Mouse (Mus musculus) brain, embryonic 14.5 days (tissue): ENCODE results near the gene Igf1r. TPM values are rescaled to one million over a fixed set of nuclear protein-coding genes. Genes with fewer than 3 reads are reported as not detected.

Experiments used
- DNase-seq: peaks from one replicate; pipeline ENCODE4 v3.0.0-alpha.2; 2011; ENCODE audit warnings: low read depth
- CTCF ChIP-seq: fragments of 200-500 bp; IDR thresholded peaks from 2 replicates; pipeline ENCODE4 v1.5.1; 2012; ENCODE audit warnings: inconsistent platforms, mild to moderate bottlenecking, moderate library complexity, borderline replicate concordance; ENCODE audit not compliant: insufficient read depth, insufficient read length; ENCODE audit errors: extremely low read depth
- POLR2A ChIP-seq: fragments of 200-500 bp; IDR thresholded peaks from 2 replicates; pipeline ENCODE4 v1.6.1; 2012; ENCODE audit warnings: mild to moderate bottlenecking, inconsistent platforms, borderline replicate concordance; ENCODE audit not compliant: poor library complexity, insufficient read depth, insufficient read length, severe bottlenecking; ENCODE audit errors: extremely low read depth
- polyA plus RNA-seq: library from polyadenylated mRNA; depleted of rRNA; stranded (reverse); fragments of >200 nt; gene quantifications from 2 replicates; pipeline ENCODE4 v1.2.3, GENCODE M21; 2012

Igf1r gene
- polyA plus RNA-seq, 1 experiment, result 40.6 TPM

DNA sequence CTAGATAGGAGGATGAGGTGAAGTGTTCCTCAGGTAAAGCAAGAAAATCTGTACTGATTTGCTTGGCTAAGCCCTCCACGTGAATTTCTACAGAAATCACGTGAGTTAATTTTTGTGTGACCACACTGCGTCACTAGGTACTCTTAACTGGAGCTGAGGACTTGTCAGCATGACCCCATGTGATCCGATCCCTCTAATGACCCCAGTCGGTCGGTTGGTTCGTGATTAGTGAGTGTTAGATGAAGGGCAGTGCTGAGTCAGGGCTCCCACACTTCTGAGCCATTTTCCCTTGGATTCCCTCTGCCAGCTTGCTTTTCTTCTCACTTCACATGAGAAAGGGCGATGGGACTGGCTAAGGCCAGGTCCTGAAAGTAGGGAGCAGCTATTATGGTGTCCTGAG lies 86.2 kb downstream of the Igf1r start:
- TF ChIP-seq CTCF (no peak), POLR2A (no peak)
- DNase-seq, result no peak

DNA sequence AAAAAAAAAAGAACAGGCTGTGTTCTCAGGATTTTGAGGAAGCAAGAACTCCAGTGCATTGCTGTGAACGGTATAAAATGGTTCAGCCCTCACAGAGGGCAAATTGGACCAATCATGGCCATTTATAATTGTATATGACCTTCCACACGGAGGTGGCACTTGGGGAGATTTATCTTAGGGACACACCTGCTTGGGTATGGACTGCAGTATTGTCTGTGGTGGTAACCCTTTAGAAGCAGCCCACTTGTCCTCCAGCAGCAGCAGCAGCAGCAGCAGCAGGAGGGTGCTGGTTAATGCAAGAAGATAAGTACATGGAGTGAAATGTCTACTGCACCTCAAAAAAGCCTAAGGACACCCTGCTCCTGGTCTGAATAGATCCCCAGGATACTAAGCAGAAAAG lies 86.9 kb downstream of the Igf1r start:
- TF ChIP-seq POLR2A (no peak), CTCF (no peak)

DNA sequence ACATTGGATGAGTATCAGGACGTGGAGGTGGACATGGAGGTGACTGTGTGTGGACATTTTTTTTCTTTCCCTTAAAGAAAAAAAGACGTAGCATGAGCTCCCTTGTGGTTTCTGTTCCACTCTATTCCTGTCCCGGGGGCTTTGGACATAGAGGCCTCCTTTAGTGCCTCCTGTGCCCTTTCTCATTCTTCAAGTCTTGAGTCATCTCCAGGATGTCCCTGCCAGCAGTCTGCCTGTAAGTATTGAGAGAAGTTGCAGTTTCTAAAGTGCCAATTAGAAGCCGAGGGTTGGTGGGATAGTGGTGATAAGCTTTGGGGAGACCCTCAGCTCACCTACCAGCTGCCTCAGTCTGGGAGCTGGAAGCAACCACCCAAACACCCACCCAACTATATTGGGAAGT lies 92.0 kb downstream of the Igf1r start:
- DNase-seq, result no peak
- TF ChIP-seq CTCF (no peak), POLR2A (no peak)

More for the DNA sequence above, 86.9 kb downstream of the Igf1r start:
- no peak for DNase-seq

DNA sequence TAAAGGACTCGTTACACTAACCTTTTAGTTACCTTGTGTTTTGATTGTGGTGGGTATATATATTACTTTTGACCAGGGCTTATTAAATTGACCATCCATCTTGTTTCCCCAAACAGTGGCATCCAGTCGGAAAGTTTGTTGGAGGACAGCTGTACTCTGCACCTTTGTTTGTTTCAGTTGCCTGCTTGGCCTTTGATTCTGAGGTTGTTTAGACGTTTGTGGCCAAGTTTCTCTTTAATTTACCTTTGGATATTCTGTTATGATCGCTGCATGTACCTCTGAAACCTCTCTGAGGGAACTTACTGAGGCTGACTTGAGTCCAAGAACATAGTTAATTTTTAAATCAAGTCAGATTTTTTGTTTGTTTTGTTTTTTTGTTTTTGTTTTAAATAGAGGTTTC lies 94.5 kb downstream of the Igf1r start:
- TF ChIP-seq POLR2A (no peak), CTCF (no peak)
- DNase-seq, result no peak

DNA sequence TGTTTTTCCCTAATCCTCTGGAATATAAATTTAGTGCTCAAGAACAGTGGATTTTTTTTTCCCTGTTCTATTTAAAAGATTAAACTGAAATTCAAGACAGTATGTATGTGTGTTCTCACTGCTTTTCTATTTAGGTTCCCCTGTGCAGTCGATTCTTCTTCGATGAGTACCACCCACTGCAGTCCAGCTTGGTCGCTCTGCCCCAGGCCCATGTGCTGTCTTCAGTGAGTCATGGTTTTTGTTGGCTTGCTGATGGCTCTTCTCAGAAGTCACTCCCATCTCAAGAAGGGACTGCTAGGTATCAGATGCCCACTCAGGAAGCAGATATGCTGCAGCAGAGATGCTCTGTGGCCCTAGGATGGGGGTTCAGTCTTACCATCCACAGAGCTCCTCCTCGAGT lies 95.9 kb downstream of the Igf1r start:
- TF ChIP-seq POLR2A (no peak), CTCF (no peak)
- no peak for DNase-seq

DNA sequence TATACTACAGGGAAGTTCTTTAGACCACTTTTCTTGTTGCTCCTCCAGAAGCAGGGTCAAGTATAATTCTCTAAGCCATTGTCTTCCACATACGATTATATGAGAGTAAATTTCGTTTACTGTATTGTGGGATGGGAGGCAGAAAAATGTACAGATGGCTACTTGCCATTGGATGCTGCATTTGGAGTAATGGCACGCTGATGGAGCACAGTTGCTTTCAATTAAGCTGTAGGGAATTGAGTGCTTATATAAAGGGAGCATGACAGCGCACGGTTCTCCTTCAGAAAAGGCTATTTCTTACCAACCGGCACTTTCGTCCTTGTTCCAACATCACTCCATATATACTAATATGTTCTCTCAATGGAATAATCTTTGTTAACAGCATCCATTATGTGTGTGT lies 96.4 kb downstream of the Igf1r start:
- DNase-seq, result no peak
- no peak for TF ChIP-seq POLR2A
- no peak for TF ChIP-seq CTCF

DNA sequence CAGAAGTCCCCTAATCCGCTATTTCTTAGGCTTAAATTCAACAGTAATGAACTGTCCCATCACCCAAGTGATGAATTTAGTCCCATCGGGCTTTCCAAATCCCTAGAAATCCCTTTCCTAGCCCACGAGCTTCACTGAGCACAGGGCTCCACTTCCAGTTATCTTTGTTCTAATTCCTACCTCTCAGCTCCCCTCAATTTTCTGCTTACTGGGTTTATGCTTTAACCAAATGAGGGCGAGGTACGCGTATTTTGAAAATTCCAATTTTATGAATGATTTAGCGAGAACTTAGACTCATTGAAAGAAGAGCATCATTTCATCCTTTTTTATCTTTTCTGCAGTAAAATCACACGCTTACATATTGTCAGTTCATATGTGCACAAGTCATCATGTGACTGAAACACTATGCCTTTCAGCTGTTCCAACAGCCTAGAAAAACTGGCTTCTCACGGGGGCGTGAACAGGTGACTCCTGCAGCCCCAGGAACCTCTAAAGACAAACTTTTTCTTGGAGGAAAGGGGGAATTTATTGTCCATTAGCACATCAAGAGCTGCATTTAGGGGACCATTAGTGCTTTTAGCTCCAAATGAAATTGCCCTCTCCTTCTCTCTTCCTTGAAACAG lies 100.5 kb downstream of the Igf1r start:
- DNase-seq, result peak; percentile 37
- TF ChIP-seq CTCF (no peak), POLR2A (no peak)

DNA sequence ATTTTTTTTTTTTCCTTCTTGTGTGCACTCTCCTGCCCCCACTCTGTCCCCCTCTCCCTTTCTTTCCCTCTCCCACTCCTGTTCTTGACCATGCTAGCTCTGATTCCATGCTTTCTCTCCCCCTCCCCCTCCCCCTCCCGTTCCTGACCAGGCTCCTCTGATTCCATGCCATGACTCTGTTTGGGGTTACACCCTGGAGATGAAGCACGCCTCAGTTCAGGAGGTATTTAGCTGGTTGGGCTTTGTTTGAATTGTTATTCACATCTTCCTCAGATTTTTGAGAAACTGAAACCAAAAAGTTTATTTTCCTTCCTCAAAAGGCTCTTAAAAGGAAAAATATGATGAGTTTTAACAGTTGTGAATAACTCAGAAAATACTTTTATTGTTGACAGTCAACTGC lies 101.9 kb downstream of the Igf1r start:
- no peak for TF ChIP-seq POLR2A
- no peak for TF ChIP-seq CTCF
- no peak for DNase-seq

DNA sequence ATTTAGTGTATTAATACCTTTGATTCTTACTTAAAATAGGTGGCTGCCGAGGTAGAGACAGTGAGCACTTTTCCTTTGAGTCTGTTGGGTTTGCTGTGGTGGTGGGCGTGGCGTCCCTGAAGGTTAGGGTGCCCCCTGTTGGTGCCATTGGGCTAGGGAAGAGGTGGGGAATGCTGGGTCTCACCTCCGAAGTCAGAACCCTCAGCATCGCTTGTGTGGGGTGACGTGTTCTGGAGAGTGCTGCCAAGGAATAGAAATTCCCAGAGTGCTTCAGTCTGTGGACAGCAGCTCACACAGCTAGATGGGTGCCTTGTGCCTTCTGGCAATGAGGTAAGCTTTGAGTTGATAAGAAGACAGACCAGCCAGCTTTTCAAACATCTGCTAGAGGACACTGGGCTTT lies 102.3 kb downstream of the Igf1r start:
- no peak for DNase-seq
- TF ChIP-seq CTCF, result no peak
- no peak for TF ChIP-seq POLR2A

DNA sequence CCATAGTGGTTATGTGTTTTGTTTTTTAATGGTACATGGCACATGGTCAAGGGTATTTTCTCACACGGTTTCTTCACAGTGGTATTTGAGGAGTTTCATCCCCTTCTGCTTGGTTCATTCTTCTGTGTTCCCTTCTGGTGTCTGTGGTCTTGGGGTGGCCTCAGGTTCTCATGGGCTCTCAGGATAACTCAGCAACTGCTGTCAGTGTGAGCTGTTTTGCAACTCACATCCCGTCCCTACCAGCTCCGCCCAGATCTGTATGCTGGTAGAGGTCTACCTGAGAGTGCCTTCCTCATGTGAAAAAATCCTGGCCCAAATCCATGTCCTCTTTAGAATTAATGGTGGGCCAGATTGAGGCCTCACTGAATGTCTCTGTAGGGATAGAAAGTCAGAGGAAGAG lies 104.4 kb downstream of the Igf1r start:
- TF ChIP-seq POLR2A, result no peak
- no peak for DNase-seq

DNA sequence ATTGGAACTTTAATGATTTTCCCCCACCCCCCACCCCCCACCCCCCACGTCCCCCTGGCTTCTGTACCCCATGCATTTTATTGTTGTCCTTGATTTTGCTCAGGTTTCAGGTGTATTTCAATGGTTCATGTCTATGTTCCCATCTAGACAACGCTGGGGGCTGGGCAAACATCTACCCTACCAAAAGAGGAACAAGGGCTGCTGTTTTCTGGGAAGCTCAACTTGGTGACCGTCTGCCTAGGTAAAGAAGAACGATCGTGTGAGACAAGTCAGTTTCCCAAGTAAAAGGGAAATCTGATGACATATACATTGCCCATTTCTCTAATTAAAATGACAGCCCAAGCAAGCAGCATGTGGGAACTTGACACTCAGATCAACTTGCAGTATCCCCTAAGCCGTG lies 107.1 kb downstream of the Igf1r start:
- DNase-seq, result no peak
- TF ChIP-seq CTCF (no peak), POLR2A (no peak)

DNA sequence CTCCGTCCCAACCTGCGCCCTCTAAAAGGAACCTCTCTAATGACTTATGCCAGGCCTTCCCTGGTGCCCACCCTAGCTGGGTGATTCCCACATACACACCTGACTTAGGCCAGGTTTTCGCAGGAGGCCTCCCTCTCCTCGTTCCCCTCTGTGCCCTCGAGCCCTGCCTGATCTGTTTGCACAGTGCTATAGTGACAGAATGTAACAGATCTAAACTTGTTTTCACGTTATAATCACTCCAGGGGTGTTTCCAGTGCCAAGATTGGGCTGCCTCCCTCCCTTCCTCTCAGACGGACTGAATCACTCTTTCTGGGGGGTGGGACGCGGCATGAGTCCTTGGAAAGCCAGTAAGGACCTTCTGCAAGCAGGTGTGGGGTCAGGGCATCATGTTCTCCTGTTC lies 108.8 kb downstream of the Igf1r start:
- DNase-seq, result no peak
- TF ChIP-seq CTCF (no peak), POLR2A (no peak)
